Mouse (Mus musculus) G1E (cell line): ENCODE data around the gene Rcor2. TPM values are rescaled to one million over a fixed set of nuclear protein-coding genes. Genes with fewer than 3 reads are reported as not detected.

Source experiments
- ATAC-seq: 2 replicates; pipeline ENCODE4 v1.8.0; 2016; ENCODE audit warnings: mild to moderate bottlenecking; ENCODE audit not compliant: insufficient number of reproducible peaks, poor library complexity, low FRiP score, severe bottlenecking; ENCODE audit errors: extremely low read depth
- DNase-seq: peaks from one replicate; pipeline ENCODE4 v3.0.0; 2012; ENCODE audit warnings: low spot score
- H3K27me3 ChIP-seq: 2 replicates; pipeline ENCODE4 v1.6.1; 2012; ENCODE audit warnings: mild to moderate bottlenecking, low read length, inconsistent platforms; ENCODE audit not compliant: insufficient read depth
- H3K36me3 ChIP-seq: replicated peaks from 2 replicates; pipeline ENCODE3; 2012; ENCODE audit warnings: mild to moderate bottlenecking, inconsistent platforms
- H3K4me1 ChIP-seq: 2 replicates; pipeline ENCODE4 v1.6.1; 2012; ENCODE audit warnings: low read depth, low read length, inconsistent platforms, mixed read lengths; ENCODE audit not compliant: insufficient read depth
- H3K4me3 ChIP-seq: 2 replicates; pipeline ENCODE4 v1.5.1; 2012; ENCODE audit warnings: low read depth, mild to moderate bottlenecking, inconsistent platforms, low read length, moderate library complexity, mixed read lengths
- H3K9me3 ChIP-seq: replicated peaks from 2 replicates; pipeline ENCODE4 v1.6.1; 2012; ENCODE audit warnings: inconsistent platforms
- CTCF ChIP-seq: IDR thresholded peaks from 2 replicates; pipeline ENCODE4 v1.5.1; 2012; ENCODE audit warnings: low read depth, low read length, inconsistent platforms, mixed read lengths
- GATA1 ChIP-seq: IDR thresholded peaks from 2 replicates; pipeline ENCODE4 v1.6.1; 2012; ENCODE audit warnings: borderline replicate concordance, low read length, inconsistent platforms, mixed read lengths
- GATA2 ChIP-seq: IDR thresholded peaks from 2 replicates; pipeline ENCODE4 v1.6.1; 2012; ENCODE audit warnings: low read depth, low read length, inconsistent platforms, borderline replicate concordance
- POLR2AphosphoS5 ChIP-seq: IDR thresholded peaks from 2 replicates; pipeline ENCODE4 v1.6.1; 2012; ENCODE audit warnings: low read depth, low read length, inconsistent platforms; ENCODE audit not compliant: insufficient replicate concordance
- TAL1 ChIP-seq: conservative IDR thresholded peaks from 2 replicates; pipeline ENCODE4 v1.6.1; 2012; ENCODE audit warnings: low read depth, low read length, inconsistent platforms, mixed read lengths
- polyA plus RNA-seq: library from polyadenylated mRNA; stranded (reverse); fragments of >175 nt; gene quantifications from 2 replicates; pipeline ENCODE4 v1.2.3, GENCODE M21; 2012
- total RNA-seq, 2 experiments: library from RNA; stranded (forward) in 1 of 2; stranded (reverse) in 1 of 2; fragments of 200-1000 nt in 1 of 2; fragments of >200 nt in 1 of 2; fragmentation: Nextera tagmentation in 1 of 2; gene quantifications; 2 replicates each; pipeline ENCODE4 v1.2.3; 2014 to 2017

Rcor2 gene
- total and polyA plus RNA-seq, 3 experiments, result 20.9 to 62.2 (median 22.5) TPM

DNA sequence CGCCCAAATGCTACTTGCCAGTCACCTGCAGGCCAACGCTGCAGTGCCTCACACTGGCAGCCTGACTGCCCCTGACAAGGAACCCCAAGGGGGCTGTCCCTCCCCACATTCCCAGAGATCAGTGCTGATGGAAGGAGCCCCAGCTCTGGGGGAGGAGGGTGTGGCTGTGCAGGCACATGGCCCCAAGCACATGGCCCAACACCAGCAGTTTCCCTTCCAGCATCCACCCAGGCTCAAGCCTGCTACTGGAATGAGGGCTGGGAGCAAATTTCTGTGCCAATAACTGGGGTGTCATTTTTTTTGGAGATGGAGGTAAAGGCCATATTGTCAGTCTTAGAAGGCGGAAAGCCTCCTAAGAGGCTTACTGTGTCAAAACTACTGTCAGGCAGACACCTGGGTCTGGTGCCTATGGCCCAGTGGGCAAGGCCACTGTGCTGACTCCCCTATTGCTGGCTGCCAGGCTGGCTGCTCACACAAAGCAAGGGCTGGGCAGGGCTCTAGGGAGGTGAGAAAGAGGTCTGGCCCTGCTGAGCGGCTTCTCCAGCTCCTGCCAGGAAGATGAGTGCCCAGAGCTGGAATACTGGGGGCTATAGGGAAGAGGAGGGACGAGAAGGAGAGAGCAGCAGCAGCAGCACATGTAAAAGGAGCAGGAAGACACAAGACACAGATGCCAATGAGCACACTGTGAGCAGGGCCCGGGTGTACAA is 11.2 kb downstream of the Rcor2 start:
- Histone ChIP-seq H3K9me3 (no peaks in the 10 kb centered on the region), H3K4me1 (peaks cover 53% of the 10 kb centered on the region), H3K4me3 (no peak overlapping the region), H3K36me3 (peaks cover 99% of the 10 kb centered on the region), H3K27me3 (no peaks in the 10 kb centered on the region)
- DNase-seq (no peak), ATAC-seq (no peak)
- TF ChIP-seq CTCF (no peak), TAL1 (no peak)

- DNase-seq (no peak), ATAC-seq (no peak)
- H3K27me3 ChIP-seq, result no peaks in the 10 kb centered on the region
- H3K4me1 ChIP-seq, result peaks cover 52% of the 10 kb centered on the region
- peaks cover 99% of the 10 kb centered on the region for H3K36me3 ChIP-seq
- H3K4me3 ChIP-seq, result no peak overlapping the region
- H3K9me3 ChIP-seq, result no peaks in the 10 kb centered on the region
- TF ChIP-seq CTCF (peak; percentile 41; the same call in 1 of the 2 replicates), GATA2 (no peak)
Measured at GRCm38 (mm10) chr19:7279114-7279513, 12.0 kb downstream of the Rcor2 start.

DNA sequence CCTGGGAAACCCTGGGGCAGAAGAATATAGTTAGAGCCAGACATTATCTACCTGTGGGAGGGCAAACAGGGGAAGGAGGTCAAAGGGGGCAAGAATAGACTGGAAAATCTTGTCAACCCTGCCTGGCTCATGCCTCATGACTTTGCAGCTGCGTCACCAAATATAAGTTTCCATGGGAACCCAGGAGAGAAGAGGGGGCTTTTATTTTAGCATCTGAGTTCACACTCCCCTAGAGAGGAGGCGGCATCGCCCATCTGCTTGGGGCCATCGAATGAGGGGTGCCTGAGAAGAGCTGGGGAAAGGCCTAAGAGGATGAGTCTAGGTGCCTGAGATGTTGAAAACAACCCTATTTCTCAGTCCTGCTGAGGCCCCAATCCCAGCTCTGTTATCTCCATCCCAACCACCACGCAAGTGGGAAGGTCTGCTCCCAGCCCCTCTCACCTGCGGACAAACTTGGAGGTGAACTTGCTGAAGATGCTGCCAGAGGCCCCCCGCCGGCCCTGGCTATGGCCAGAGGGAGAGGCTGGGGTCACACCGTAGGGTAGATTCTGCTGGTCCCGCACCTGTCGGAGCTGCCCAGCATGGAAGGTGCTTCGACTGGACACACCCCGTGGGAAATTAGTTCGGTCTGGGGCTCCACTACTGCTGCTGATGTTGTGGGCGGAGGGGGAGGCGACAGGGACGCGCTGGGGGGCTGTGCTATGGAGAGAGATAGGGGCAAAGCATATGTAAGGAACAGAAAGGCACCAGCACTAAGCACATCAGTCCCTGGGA is 13.6 kb downstream of the Rcor2 start:
- Histone ChIP-seq H3K4me3 (no peak overlapping the region), H3K27me3 (no peaks in the 10 kb centered on the region), H3K4me1 (peaks cover 37% of the 10 kb centered on the region), H3K36me3 (peaks cover 99% of the 10 kb centered on the region), H3K9me3 (no peaks in the 10 kb centered on the region)
- DNase-seq (no peak), ATAC-seq (no peak)
- TF ChIP-seq GATA2 (no peak), CTCF (no peak), POLR2AphosphoS5 (no peak), GATA1 (no peak), TAL1 (no peak)

DNA sequence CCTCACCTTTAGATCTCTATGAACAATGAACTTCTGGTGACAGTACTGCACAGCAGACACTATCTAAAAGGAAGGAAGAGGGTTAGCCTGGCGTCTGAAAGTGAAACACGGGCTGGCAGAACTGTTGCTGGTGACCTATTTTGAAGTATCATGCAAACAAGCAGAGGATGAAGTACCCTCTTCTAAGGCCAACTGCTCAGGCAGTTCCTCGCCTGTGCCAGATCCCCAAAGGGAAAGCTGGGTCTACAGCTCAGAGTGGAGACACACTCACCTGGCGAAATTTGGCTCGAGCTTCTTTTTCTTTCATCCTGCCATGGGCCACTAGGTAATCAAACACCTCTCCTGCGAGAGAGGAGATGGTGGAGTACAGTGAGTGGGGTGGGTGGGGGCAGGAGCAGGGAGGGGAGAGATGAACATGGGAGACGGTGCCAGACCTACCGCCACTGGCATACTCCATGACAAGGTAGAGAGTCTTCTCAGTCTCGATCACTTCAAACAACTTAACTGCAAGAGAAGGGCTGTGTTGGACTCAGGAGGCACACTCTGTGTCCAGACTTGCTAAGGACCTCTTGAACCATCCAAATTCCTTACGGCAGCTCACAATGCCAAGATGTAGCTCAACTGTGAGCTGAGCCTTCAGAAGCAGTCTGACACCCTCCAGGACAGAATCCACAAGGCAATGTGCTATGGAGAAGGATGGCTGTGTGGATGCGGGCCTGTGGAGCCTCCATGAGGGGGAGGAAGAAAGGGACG is 19.6 kb downstream of the Rcor2 start:
- ATAC-seq, result no peak
- Histone ChIP-seq H3K27me3 (no peaks in the 10 kb centered on the region), H3K4me1 (peaks cover 16% of the 10 kb centered on the region), H3K36me3 (peaks cover 98% of the 10 kb centered on the region), H3K4me3 (no peak overlapping the region), H3K9me3 (no peaks in the 10 kb centered on the region)
- no peak for DNase-seq
- TF ChIP-seq TAL1 (no peak), POLR2AphosphoS5 (no peak), GATA1 (no peak), CTCF (no peak), GATA2 (no peak)

- no peak for TF ChIP-seq POLR2AphosphoS5
- no peak for TF ChIP-seq GATA2
- no peak for TF ChIP-seq CTCF
- no peak for TF ChIP-seq TAL1
- no peak for TF ChIP-seq GATA1
- DNase-seq (no peak), ATAC-seq (no peak)
- Histone ChIP-seq H3K27me3 (no peaks in the 10 kb centered on the region), H3K9me3 (no peaks in the 10 kb centered on the region), H3K4me3 (no peak overlapping the region), H3K36me3 (peaks cover 96% of the 10 kb centered on the region), H3K4me1 (peaks cover 29% of the 10 kb centered on the region)
Measured at GRCm38 (mm10) chr19:7288288-7288687, 21.2 kb downstream of the Rcor2 start.

- Histone ChIP-seq H3K4me3 (no peak overlapping the region), H3K4me1 (peaks cover 43% of the 10 kb centered on the region), H3K27me3 (no peaks in the 10 kb centered on the region), H3K36me3 (peaks cover 89% of the 10 kb centered on the region), H3K9me3 (no peaks in the 10 kb centered on the region)
- no peak for ATAC-seq
- DNase-seq, result no peak
- no peak for TF ChIP-seq GATA1
Measured at GRCm38 (mm10) chr19:7289767-7290166, 22.6 kb downstream of the Rcor2 start.
